In the genomic region with DNA sequence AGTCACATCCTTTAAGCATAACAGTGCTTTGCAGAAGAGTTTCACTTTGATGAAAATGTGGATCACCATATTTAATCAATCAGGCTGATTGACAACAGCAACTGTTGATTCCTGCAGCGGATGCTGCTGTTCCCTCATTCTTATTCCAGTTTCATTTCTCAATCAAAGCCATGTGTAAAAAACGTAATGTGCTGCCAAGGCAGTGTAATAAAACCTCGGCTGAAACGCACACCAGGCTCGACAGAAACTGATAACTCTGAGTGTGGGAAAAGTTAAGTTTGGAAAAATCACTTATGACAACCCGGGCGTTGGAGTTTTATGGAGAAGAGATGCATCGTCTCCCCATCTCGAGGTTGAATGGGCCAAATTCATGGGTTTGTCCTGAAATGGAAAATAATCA, we compare ENCODE assay signal across 28 mouse cellular contexts.
A peak's percentile ranks its signal among the peaks of the same experiment; 100 is the strongest.
DNase-seq lines count a peak whose midpoint lies in the region; ATAC-seq and TF ChIP-seq lines count a peak whose summit lies in the region.
"Had no signal": no experiment of that assay in that cellular context is flagged by ENCODE, and none has a peak within 500 bp of the region (broad histone marks: within the 10 kb centered on the region; RNA-seq: fewer than 3 reads in every experiment).

No protein-coding gene starts in this region.

- no peaks in the 10 kb centered on the region for H3K27me3 ChIP-seq in embryonic facial prominence, embryonic 15.5 days
- H3K27me3 ChIP-seq: forebrain, embryonic 15.5 days; heart, embryonic 15.5 days; hindbrain, embryonic 13.5 days; liver, embryonic 12.5 days; neural tube, embryonic 12.5 days had no signal

- H3K4me3 ChIP-seq in gastrocnemius, adult 2 months: peak overlapping the region; percentile 53
- H3K4me3 ChIP-seq in layer of hippocampus, adult 2 months: peak overlapping the region; percentile 13; the same call in 1 of the 2 replicates
- H3K4me3 ChIP-seq in embryonic facial prominence, embryonic 15.5 days (replicated peaks): no peak overlapping the region
- H3K4me3 ChIP-seq: forebrain, embryonic 10.5 days; forebrain, embryonic 15.5 days; heart, embryonic 15.5 days; hindbrain, embryonic 13.5 days; liver, embryonic 12.5 days; neural tube, embryonic 12.5 days had no signal

- no peaks in the 10 kb centered on the region for H3K9me3 ChIP-seq in embryonic facial prominence, embryonic 15.5 days (replicated peaks)
- H3K9me3 ChIP-seq: forebrain, embryonic 10.5 days; forebrain, embryonic 15.5 days; heart, embryonic 15.5 days; hindbrain, embryonic 13.5 days; liver, embryonic 12.5 days; neural tube, embryonic 12.5 days had no signal

- no peak for TF ChIP-seq CTCF in gastrocnemius, adult 2 months (IDR thresholded peaks at IDR 0.05)
- no peak for TF ChIP-seq CTCF in layer of hippocampus, adult 2 months (conservative IDR thresholded peaks at IDR 0.05)

- WGBS in embryonic facial prominence, embryonic 15.5 days: 33% methylated on average over 9 of the region's 9 CpGs

- no peak overlapping the region for H3K27ac ChIP-seq in gastrocnemius, adult 2 months
- peak overlapping the region; percentile 24; the same call in 1 of the 2 replicates for H3K27ac ChIP-seq in layer of hippocampus, adult 2 months
- H3K27ac ChIP-seq in embryonic facial prominence, embryonic 15.5 days (replicated peaks): peak overlapping the region; percentile 40
- H3K27ac ChIP-seq: forebrain, embryonic 10.5 days; forebrain, embryonic 15.5 days; heart, embryonic 15.5 days; hindbrain, embryonic 13.5 days; kidney, postnatal 0 days; liver, embryonic 12.5 days; neural tube, embryonic 12.5 days; stomach, postnatal 0 days had no signal

- no peaks in the 10 kb centered on the region for H3K36me3 ChIP-seq in embryonic facial prominence, embryonic 15.5 days
- H3K36me3 ChIP-seq: forebrain, embryonic 10.5 days; forebrain, embryonic 15.5 days; heart, embryonic 15.5 days; hindbrain, embryonic 13.5 days; liver, embryonic 12.5 days; neural tube, embryonic 12.5 days had no signal

- H3K9ac ChIP-seq in embryonic facial prominence, embryonic 15.5 days: no peak overlapping the region
- H3K9ac ChIP-seq: forebrain, embryonic 15.5 days; heart, embryonic 15.5 days; hindbrain, embryonic 13.5 days; liver, embryonic 12.5 days; liver, postnatal 0 days; neural tube, embryonic 12.5 days had no signal

- 0 out of 2 replicates have a peak overlapping the region, but pooled peaks have one; percentile 2 for H3K4me2 ChIP-seq in embryonic facial prominence, embryonic 15.5 days (replicated peaks)
- H3K4me2 ChIP-seq: forebrain, embryonic 15.5 days; heart, embryonic 15.5 days; hindbrain, embryonic 13.5 days; liver, embryonic 12.5 days; midbrain, embryonic 11.5 days; neural tube, embryonic 12.5 days had no signal

- no peak for ATAC-seq in embryonic facial prominence, embryonic 15.5 days (ENCODE audit: insufficient number of reproducible peaks, low FRiP score, low TSS enrichment, low read depth)
- ATAC-seq: forebrain, embryonic 15.5 days; intestine, embryonic 16.5 days; liver, embryonic 12.5 days; liver, postnatal 0 days; midbrain, embryonic 16.5 days had no signal

- intact Hi-C loops in gastrocnemius, adult 2 months (cut with DNase I): no loop called here

- no peaks in the 10 kb centered on the region for H3K4me1 ChIP-seq in embryonic facial prominence, embryonic 15.5 days
- H3K4me1 ChIP-seq: forebrain, embryonic 10.5 days; forebrain, embryonic 15.5 days; heart, embryonic 15.5 days; hindbrain, embryonic 13.5 days; liver, embryonic 12.5 days; neural tube, embryonic 12.5 days had no signal

- no peak for DNase-seq in gastrocnemius, adult 2 months
- DNase-seq in gastrocnemius, postnatal 25 days: no peak
- peak in 1 of 2 experiments; percentile 18 for DNase-seq in layer of hippocampus, adult 2 months (ENCODE audit: low spot score in 2 of 2)
- no peak for DNase-seq in layer of hippocampus, adult 9-10 months (ENCODE audit: low spot score)
- no peak for DNase-seq in thymus, adult 18-20 months
- DNase-seq in cerebellum, postnatal 25 days: no peak
- DNase-seq: adrenal gland, postnatal 25 days; cerebellum, adult 11-12 months; cerebellum, adult 9-11 months; gastrocnemius, postnatal 10 days; kidney, adult 8-10 months; kidney, postnatal 4 days; layer of hippocampus, adult 9-11 months; liver, postnatal 0 days; lung, postnatal 10 days; right cerebral cortex, adult 18-20 months had no signal
